In genomic region chr2:158745049-158745482, GRCm38 (mm10) we compare ENCODE assay signal across 9 mouse cellular contexts. TPM values are rescaled to one million over a fixed set of nuclear protein-coding genes. Genes with fewer than 3 reads are reported as not detected.
DNase-seq lines count a peak whose midpoint lies in the region; ATAC-seq lines count a peak whose summit lies in the region.
"Had no signal": no experiment of that assay in that cellular context is flagged by ENCODE, and none has a peak within 500 bp of the region (broad histone marks: within the 10 kb centered on the region; RNA-seq: fewer than 3 reads in every experiment).

No protein-coding gene starts in this region.

- H3K36me3 ChIP-seq in midbrain, embryonic 10.5 days, result peaks cover 12% of the 10 kb centered on the region
- peaks cover 3% of the 10 kb centered on the region; the same call in 1 of the 2 replicates for H3K36me3 ChIP-seq in midbrain, embryonic 16.5 days (ENCODE audit: control insufficient read depth, insufficient read depth, low read length)
- H3K36me3 ChIP-seq in kidney, embryonic 15.5 days, result peaks cover 14% of the 10 kb centered on the region

- H3K4me1 ChIP-seq in midbrain, embryonic 10.5 days, result peaks cover 23% of the 10 kb centered on the region
- H3K4me1 ChIP-seq in midbrain, embryonic 16.5 days (ENCODE audit: control insufficient read depth, insufficient read depth, low read length), result no peaks in the 10 kb centered on the region
- H3K4me1 ChIP-seq in kidney, embryonic 15.5 days, result no peaks in the 10 kb centered on the region

- no peak for ATAC-seq in midbrain, embryonic 16.5 days
- 0 out of 2 replicates have a peak, but pooled peaks have one; percentile 33 for ATAC-seq in kidney, embryonic 15.5 days (replicated peaks; ENCODE audit: low FRiP score)
- peak; percentile 83 for ATAC-seq in megakaryocyte, adult 5-6 weeks (ENCODE audit: poor library complexity, severe bottlenecking)

- H3K9me3 ChIP-seq in midbrain, embryonic 10.5 days (replicated peaks), result 0 out of 2 replicates have a peak, but pooled peaks cover 4% of the 10 kb centered on the region
- 0 out of 2 replicates have a peak, but pooled peaks cover 3% of the 10 kb centered on the region for H3K9me3 ChIP-seq in midbrain, embryonic 16.5 days (replicated peaks; ENCODE audit: control insufficient read depth, low read length, poor library complexity, severe bottlenecking)
- H3K9me3 ChIP-seq in kidney, embryonic 15.5 days (replicated peaks), result no peaks in the 10 kb centered on the region
- H3K9me3 ChIP-seq: heart, embryonic 13.5 days had no signal

- peak overlapping the region; percentile 52; the same call in 1 of the 2 replicates for H3K27ac ChIP-seq in midbrain, embryonic 10.5 days (replicated peaks)
- H3K27ac ChIP-seq in midbrain, embryonic 16.5 days (ENCODE audit: low read length), result no peak overlapping the region
- H3K27ac ChIP-seq in kidney, embryonic 15.5 days, result no peak overlapping the region
- H3K27ac ChIP-seq: heart, embryonic 13.5 days had no signal

- no peak overlapping the region for H3K9ac ChIP-seq in midbrain, embryonic 16.5 days (ENCODE audit: low read depth, low read length)
- H3K9ac ChIP-seq in kidney, embryonic 15.5 days, result no peak overlapping the region
- H3K9ac ChIP-seq: heart, embryonic 13.5 days had no signal

- H3K4me3 ChIP-seq in midbrain, embryonic 10.5 days, result no peak overlapping the region
- no peak overlapping the region for H3K4me3 ChIP-seq in midbrain, embryonic 16.5 days (ENCODE audit: low read depth, low read length)
- no peak overlapping the region for H3K4me3 ChIP-seq in kidney, embryonic 15.5 days (replicated peaks)
- H3K4me3 ChIP-seq: heart, embryonic 13.5 days had no signal

- H3K27me3 ChIP-seq in midbrain, embryonic 10.5 days (ENCODE audit: low read depth, poor library complexity, severe bottlenecking), result no peaks in the 10 kb centered on the region
- H3K27me3 ChIP-seq in midbrain, embryonic 16.5 days (ENCODE audit: control insufficient read depth, insufficient read depth, low read depth, low read length), result no peaks in the 10 kb centered on the region
- no peaks in the 10 kb centered on the region for H3K27me3 ChIP-seq in kidney, embryonic 15.5 days
- H3K27me3 ChIP-seq: heart, embryonic 13.5 days had no signal

- no peak overlapping the region for H3K4me2 ChIP-seq in midbrain, embryonic 16.5 days (ENCODE audit: low read length)
- no peak overlapping the region for H3K4me2 ChIP-seq in kidney, embryonic 15.5 days
- H3K4me2 ChIP-seq: heart, embryonic 13.5 days had no signal

- DNase-seq in adrenal gland, postnatal 10 days, result peak; percentile 47
- DNase-seq in adrenal gland, adult 8-10 months, result no peak
- DNase-seq in midbrain, embryonic 10.5 days (ENCODE audit: low spot score), result peak; percentile 50
- DNase-seq in embryo, embryonic 10.5 days (ENCODE audit: low spot score), result peak; percentile 81
- peak; percentile 58 to 64 for DNase-seq in thymus, postnatal 36 days

- 17% methylated on average over 2 of the region's 2 CpGs for WGBS in midbrain, embryonic 10.5 days
- 14% methylated on average over 2 of the region's 2 CpGs for WGBS in midbrain, embryonic 16.5 days
- WGBS in kidney, embryonic 15.5 days, result 25% methylated on average over 2 of the region's 2 CpGs

RNA-seq across cellular contexts. Expression of gene Fam83d, which starts 22.8 kb away (rescaled TPM):
- 1 to 10 TPM; 7.1 to 7.6 TPM for total RNA-seq in adrenal gland, postnatal 10 days (2021)
- total RNA-seq in adrenal gland, adult 8-10 months (2022), result under 1 TPM; 0.49 to 0.80 (median 0.65) TPM
- 54.4 and 55.8 TPM in 2 replicates for polyA plus RNA-seq in midbrain, embryonic 10.5 days (2016; fragmentation: Nextera tagmentation; extraction: Ambion mirVana)
- 4.7 and 5.4 TPM in 2 replicates for polyA plus RNA-seq in midbrain, embryonic 16.5 days (2015; fragmentation: Nextera tagmentation; extraction: Ambion mirVana)
- polyA plus RNA-seq in kidney, embryonic 15.5 days (2015; fragmentation: Nextera tagmentation; extraction: Ambion mirVana), result 50.7 and 51.8 TPM in 2 replicates
- total RNA-seq in megakaryocyte, adult 5-6 weeks (2015), result 9.5 and 10.3 TPM in 2 replicates
- total RNA-seq in megakaryocyte, adult 5-6 weeks (2017), result 8.1 and 10.6 TPM in 2 replicates

RNA-seq across cellular contexts. Expression of gene Dhx35, which starts 49.5 kb away (rescaled TPM):
- 10 to 100 TPM; 11.5 to 16.7 TPM for total RNA-seq in adrenal gland, postnatal 10 days (2021)
- 10 to 100 TPM; 12.7 to 24.7 (median 17.1) TPM for total RNA-seq in adrenal gland, adult 8-10 months (2022)
- 17.7 and 19.6 TPM in 2 replicates for polyA plus RNA-seq in midbrain, embryonic 10.5 days (2016; fragmentation: Nextera tagmentation; extraction: Ambion mirVana)
- polyA plus RNA-seq in midbrain, embryonic 16.5 days (2015; fragmentation: Nextera tagmentation; extraction: Ambion mirVana), result 12.6 and 14.9 TPM in 2 replicates
- 17.7 and 18.0 TPM in 2 replicates for polyA plus RNA-seq in kidney, embryonic 15.5 days (2015; fragmentation: Nextera tagmentation; extraction: Ambion mirVana)
- 8.4 and 12.4 TPM in 2 replicates for total RNA-seq in megakaryocyte, adult 5-6 weeks (2015)
- 10.2 and 10.4 TPM in 2 replicates for total RNA-seq in megakaryocyte, adult 5-6 weeks (2017)

Comparison
In these comparisons a context has a peak if more than half of its experiments do, and no peak if none do; other contexts are left out.
1. RNA of gene Fam83d, which starts 22.8 kb away (total RNA-seq): 8.1 to 10.6 TPM in megakaryocyte, adult 5-6 weeks and 7.1 to 7.6 TPM in adrenal gland, postnatal 10 days; 0.49 to 0.80 TPM in adrenal gland, adult 8-10 months; every median in the first group is over 4 times any median in the second.